In genomic region chr7:127206606-127207005, GRCm38 (mm10) we compare ENCODE assay signal across 8 mouse cellular contexts. TPM values are rescaled to one million over a fixed set of nuclear protein-coding genes. Genes with fewer than 3 reads are reported as not detected.
DNase-seq lines count a peak whose midpoint lies in the region; ATAC-seq and TF ChIP-seq lines count a peak whose summit lies in the region.

No protein-coding gene starts in this region.

- DNase-seq in heart, postnatal 14 days = no peak
- DNase-seq in urinary bladder, postnatal 10 days (ENCODE audit: low spot score) = no peak
- no peak for DNase-seq in left cerebral cortex, adult 8-10 months (ENCODE audit: low spot score in 2 of 2)
- no peak for DNase-seq in spleen, adult 18-20 months

- H3K27ac ChIP-seq in heart, embryonic 15.5 days = peak overlapping the region; percentile 93
- no peak overlapping the region for H3K27ac ChIP-seq in embryonic facial prominence, embryonic 12.5 days
- H3K27ac ChIP-seq in intestine, postnatal 0 days (ENCODE audit: low read depth, low read length) = no peak overlapping the region

- peak overlapping the region; percentile 90 for H3K4me2 ChIP-seq in heart, embryonic 15.5 days
- peak overlapping the region; percentile 99 for H3K4me2 ChIP-seq in embryonic facial prominence, embryonic 12.5 days (replicated peaks)
- H3K4me2 ChIP-seq in intestine, postnatal 0 days (replicated peaks; ENCODE audit: low read depth) = peak overlapping the region; percentile 93

- H3K36me3 ChIP-seq in heart, embryonic 15.5 days = peaks cover 20% of the 10 kb centered on the region
- H3K36me3 ChIP-seq in embryonic facial prominence, embryonic 12.5 days = peaks cover 23% of the 10 kb centered on the region
- H3K36me3 ChIP-seq in intestine, postnatal 0 days (ENCODE audit: control insufficient read depth, insufficient read depth) = peaks cover 16% of the 10 kb centered on the region

- intact Hi-C loops in heart, postnatal 14 days (cut with DNase I) = no loop called here

- no peaks in the 10 kb centered on the region for H3K9me3 ChIP-seq in heart, embryonic 15.5 days (replicated peaks)
- H3K9me3 ChIP-seq in embryonic facial prominence, embryonic 12.5 days = no peaks in the 10 kb centered on the region
- no peaks in the 10 kb centered on the region for H3K9me3 ChIP-seq in intestine, postnatal 0 days (ENCODE audit: control insufficient read depth)

- no peak for ATAC-seq in heart, embryonic 15.5 days (replicated peaks; ENCODE audit: insufficient number of reproducible peaks, insufficient read depth, low FRiP score, low read depth)
- no peak for ATAC-seq in embryonic facial prominence, embryonic 12.5 days (ENCODE audit: insufficient number of reproducible peaks, insufficient read depth, low FRiP score, low TSS enrichment)
- ATAC-seq in intestine, postnatal 0 days = no peak
- ATAC-seq in monocyte, adult 5-6 weeks (replicated peaks; ENCODE audit: insufficient number of reproducible peaks, low FRiP score, low TSS enrichment, poor library complexity, severe bottlenecking) = peak; percentile 25; the same call in 1 of the 2 replicates

- no peak for TF ChIP-seq CTCF in intestine, postnatal 0 days (IDR thresholded peaks at IDR 0.05; ENCODE audit: low read depth)

- peaks cover 31% of the 10 kb centered on the region for H3K4me1 ChIP-seq in heart, embryonic 15.5 days (replicated peaks)
- peaks cover 17% of the 10 kb centered on the region for H3K4me1 ChIP-seq in embryonic facial prominence, embryonic 12.5 days
- no peaks in the 10 kb centered on the region for H3K4me1 ChIP-seq in intestine, postnatal 0 days (replicated peaks; ENCODE audit: control insufficient read depth, insufficient read depth, low read length)

- WGBS in heart, embryonic 15.5 days = 43% methylated on average over 2 of the region's 2 CpGs
- 67% methylated on average over 2 of the region's 2 CpGs for WGBS in embryonic facial prominence, embryonic 12.5 days
- WGBS in intestine, postnatal 0 days = 30% methylated on average over 2 of the region's 2 CpGs

- peak overlapping the region; percentile 90 for H3K4me3 ChIP-seq in heart, embryonic 15.5 days
- H3K4me3 ChIP-seq in embryonic facial prominence, embryonic 12.5 days = peak overlapping the region; percentile 83
- peak overlapping the region; percentile 77 for H3K4me3 ChIP-seq in intestine, postnatal 0 days (ENCODE audit: low read depth, low read length)

- H3K27me3 ChIP-seq in heart, embryonic 15.5 days = no peaks in the 10 kb centered on the region
- no peaks in the 10 kb centered on the region for H3K27me3 ChIP-seq in embryonic facial prominence, embryonic 12.5 days
- no peaks in the 10 kb centered on the region for H3K27me3 ChIP-seq in intestine, postnatal 0 days (replicated peaks; ENCODE audit: control insufficient read depth, insufficient read depth, low read length)

- peak overlapping the region; percentile 94 for H3K9ac ChIP-seq in heart, embryonic 15.5 days
- peak overlapping the region; percentile 97 for H3K9ac ChIP-seq in embryonic facial prominence, embryonic 12.5 days
- H3K9ac ChIP-seq in intestine, postnatal 0 days (ENCODE audit: low read depth, low read length) = peak overlapping the region; percentile 76

RNA-seq across cellular contexts. Expression of gene Tbc1d10b, which starts 1.7 kb away (rescaled TPM):
- polyA plus RNA-seq in heart, embryonic 15.5 days (2015; fragmentation: Nextera tagmentation; extraction: Ambion mirVana) = 17.0 and 21.3 TPM in 2 replicates
- total RNA-seq in heart, postnatal 14 days (2021) = 10 to 100 TPM; 29.2 to 30.5 TPM
- polyA plus RNA-seq in embryonic facial prominence, embryonic 12.5 days (2016; fragmentation: Nextera tagmentation; extraction: Ambion mirVana) = 41.1 and 43.4 TPM in 2 replicates
- 15.0 and 17.1 TPM in 2 replicates for polyA plus RNA-seq in intestine, postnatal 0 days (2015; fragmentation: Nextera tagmentation; extraction: Ambion mirVana)
- 52.5 to 106 TPM (median 85.1 TPM) in 3 replicates for total RNA-seq in monocyte, adult 5-6 weeks (2017)
- total RNA-seq in left cerebral cortex, adult 8-10 months (2022) = 100 to 1,000 TPM in 2 of 4 experiments, 10 to 100 TPM in 2; 89.4 to 105 (median 96.9) TPM

RNA-seq across cellular contexts. Expression of gene Mylpf, which starts 2.1 kb away (rescaled TPM):
- polyA plus RNA-seq in heart, embryonic 15.5 days (2015; fragmentation: Nextera tagmentation; extraction: Ambion mirVana) = 11.6 and 15.4 TPM in 2 replicates
- total RNA-seq in heart, postnatal 14 days (2021) = 1 to 10 TPM; 1.1 to 4.2 TPM
- polyA plus RNA-seq in embryonic facial prominence, embryonic 12.5 days (2016; fragmentation: Nextera tagmentation; extraction: Ambion mirVana) = 65.2 and 79.2 TPM in 2 replicates
- polyA plus RNA-seq in intestine, postnatal 0 days (2015; fragmentation: Nextera tagmentation; extraction: Ambion mirVana) = 10.7 and 12.3 TPM in 2 replicates
- 8.7 to 33.8 TPM (median 15.4 TPM) in 3 replicates for total RNA-seq in monocyte, adult 5-6 weeks (2017)
- total RNA-seq in left cerebral cortex, adult 8-10 months (2022) = 10 to 100 TPM in 2 of 4 experiments, 1 to 10 TPM in 2; 1.9 to 21.6 (median 9.2) TPM

RNA-seq across cellular contexts. Expression of gene Cd2bp2, which starts 10.8 kb away (rescaled TPM):
- polyA plus RNA-seq in heart, embryonic 15.5 days (2015; fragmentation: Nextera tagmentation; extraction: Ambion mirVana) = 35.4 and 42.5 TPM in 2 replicates
- total RNA-seq in heart, postnatal 14 days (2021) = 10 to 100 TPM; 38.0 to 43.7 TPM
- polyA plus RNA-seq in embryonic facial prominence, embryonic 12.5 days (2016; fragmentation: Nextera tagmentation; extraction: Ambion mirVana) = 73.7 and 82.5 TPM in 2 replicates
- 29.2 and 30.2 TPM in 2 replicates for polyA plus RNA-seq in intestine, postnatal 0 days (2015; fragmentation: Nextera tagmentation; extraction: Ambion mirVana)
- 48.7 to 89.2 TPM (median 59.8 TPM) in 3 replicates for total RNA-seq in monocyte, adult 5-6 weeks (2017)
- 100 to 1,000 TPM in 2 of 4 experiments, 10 to 100 TPM in 2; 89.7 to 111 (median 98.2) TPM for total RNA-seq in left cerebral cortex, adult 8-10 months (2022)

RNA-seq across cellular contexts. Expression of gene Zfp553, which starts 26.3 kb away (rescaled TPM):
- polyA plus RNA-seq in heart, embryonic 15.5 days (2015; fragmentation: Nextera tagmentation; extraction: Ambion mirVana) = 17.8 and 23.7 TPM in 2 replicates
- 1 to 10 TPM; 6.9 to 7.0 TPM for total RNA-seq in heart, postnatal 14 days (2021)
- polyA plus RNA-seq in embryonic facial prominence, embryonic 12.5 days (2016; fragmentation: Nextera tagmentation; extraction: Ambion mirVana) = 63.2 and 63.3 TPM in 2 replicates
- 7.4 and 7.6 TPM in 2 replicates for polyA plus RNA-seq in intestine, postnatal 0 days (2015; fragmentation: Nextera tagmentation; extraction: Ambion mirVana)
- total RNA-seq in monocyte, adult 5-6 weeks (2017) = 3.9 to 9.8 TPM (median 5.7 TPM) in 3 replicates
- total RNA-seq in left cerebral cortex, adult 8-10 months (2022) = 10 to 100 TPM; 18.2 to 21.2 (median 21.0) TPM

RNA-seq across cellular contexts. Expression of gene Sept1, which starts 26.3 kb away (rescaled TPM):
- polyA plus RNA-seq in heart, embryonic 15.5 days (2015; fragmentation: Nextera tagmentation; extraction: Ambion mirVana) = 22.8 and 33.9 TPM in 2 replicates
- 10 to 100 TPM in 1 of 2 experiments, 1 to 10 TPM in 1; 7.5 to 18.8 TPM for total RNA-seq in heart, postnatal 14 days (2021)
- polyA plus RNA-seq in embryonic facial prominence, embryonic 12.5 days (2016; fragmentation: Nextera tagmentation; extraction: Ambion mirVana) = 34.0 and 39.7 TPM in 2 replicates
- polyA plus RNA-seq in intestine, postnatal 0 days (2015; fragmentation: Nextera tagmentation; extraction: Ambion mirVana) = 6.3 and 6.6 TPM in 2 replicates
- total RNA-seq in monocyte, adult 5-6 weeks (2017) = 117 to 359 TPM (median 130 TPM) in 3 replicates
- total RNA-seq in left cerebral cortex, adult 8-10 months (2022) = 1 to 10 TPM; 3.1 to 7.1 (median 5.4) TPM
